Mouse (Mus musculus) induced T-regulatory cell, adult 2 months (primary cell): ENCODE results near the gene Olfr270.

Experiments
- DNase-seq: peaks from one replicate; pipeline ENCODE4 v3.0.0-alpha.2; 2012; ENCODE audit warnings: low read depth

Olfr270 gene

GRCm38 (mm10) chr4:52964247-52964646 lies at the start of gene Olfr270:
Olfr270 (plus strand) TSS chr4:52964547.
- DNase-seq, result no peak

GRCm38 (mm10) chr4:52916659-52917310 lies 47.6 kb upstream of the Olfr270 start:
- DNase-seq, result no peak

- no peak for DNase-seq
Observed at GRCm38 (mm10) chr4:52917311-52917688, 47.0 kb upstream of the Olfr270 start.

DNA sequence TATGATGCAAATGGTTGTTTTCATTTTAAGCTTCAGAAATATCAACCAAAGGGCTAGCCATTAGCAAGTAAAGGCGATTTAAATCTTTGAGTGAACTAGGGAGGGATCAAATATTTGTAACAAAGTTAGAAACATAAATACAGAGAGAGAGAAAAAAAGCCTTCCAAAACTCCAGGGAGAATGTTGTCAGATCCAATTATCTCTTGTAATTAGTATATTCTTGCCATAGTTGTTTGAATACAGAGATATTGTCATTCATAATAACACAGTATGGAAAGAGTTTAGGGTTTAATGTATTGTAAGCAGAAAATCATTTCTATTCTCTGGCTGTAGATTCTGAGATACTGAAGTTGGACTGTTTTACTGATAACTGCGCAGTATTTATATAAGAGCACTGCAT lies 45.3 kb upstream of the Olfr270 start, which contains the start of gene Olfr272:
Gene Olfr272 (minus strand): TSS at position 101 of the 400 bp plus-strand sequence.
- no peak for DNase-seq

- DNase-seq, result no peak
Observed at GRCm38 (mm10) chr4:52930480-52930879, 33.9 kb upstream of the Olfr270 start.

- no peak for DNase-seq
Observed at GRCm38 (mm10) chr4:52946665-52947064, 17.7 kb upstream of the Olfr270 start.

- no peak for DNase-seq
Observed at GRCm38 (mm10) chr4:52949005-52949404, 15.3 kb upstream of the Olfr270 start.

DNA sequence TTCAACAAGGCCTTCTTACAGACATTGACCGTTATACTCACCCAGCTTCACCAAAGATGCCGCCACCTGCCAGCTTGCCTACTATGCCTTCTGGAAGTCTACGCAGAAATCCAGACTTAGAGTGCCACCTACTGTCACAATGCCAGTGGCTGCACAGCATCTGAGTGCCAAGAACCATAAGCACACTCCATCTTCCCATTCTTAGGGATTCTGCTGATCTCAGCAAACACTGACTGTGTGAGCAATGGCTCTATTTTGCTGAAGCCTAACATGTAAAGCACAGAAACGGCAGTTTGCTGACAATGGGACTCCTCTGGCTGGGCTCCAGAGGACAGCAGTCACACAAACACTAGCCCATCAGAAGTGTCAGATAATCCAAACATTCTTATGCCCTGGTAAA lies 5.7 kb upstream of the Olfr270 start:
- DNase-seq, result peak; percentile 1

DNA sequence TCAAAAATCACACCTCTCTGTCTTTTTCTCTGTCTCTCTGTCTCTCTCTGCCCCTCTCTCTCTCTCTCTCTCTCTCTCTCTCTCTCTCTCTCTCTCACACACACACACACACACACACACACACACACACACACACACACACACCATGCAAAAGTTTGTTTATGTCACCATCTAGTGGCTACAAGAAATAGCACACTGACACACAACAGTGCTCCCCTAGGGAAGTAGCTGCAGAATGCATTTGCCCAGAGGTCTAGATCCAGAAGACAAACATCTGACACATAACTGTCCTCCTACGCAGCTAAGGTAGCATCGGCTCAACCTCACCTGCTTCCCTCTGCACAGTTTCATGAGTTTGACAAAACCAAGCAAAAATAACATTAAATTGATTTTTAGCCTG lies 20.9 kb downstream of the Olfr270 start:
- no peak for DNase-seq

DNA sequence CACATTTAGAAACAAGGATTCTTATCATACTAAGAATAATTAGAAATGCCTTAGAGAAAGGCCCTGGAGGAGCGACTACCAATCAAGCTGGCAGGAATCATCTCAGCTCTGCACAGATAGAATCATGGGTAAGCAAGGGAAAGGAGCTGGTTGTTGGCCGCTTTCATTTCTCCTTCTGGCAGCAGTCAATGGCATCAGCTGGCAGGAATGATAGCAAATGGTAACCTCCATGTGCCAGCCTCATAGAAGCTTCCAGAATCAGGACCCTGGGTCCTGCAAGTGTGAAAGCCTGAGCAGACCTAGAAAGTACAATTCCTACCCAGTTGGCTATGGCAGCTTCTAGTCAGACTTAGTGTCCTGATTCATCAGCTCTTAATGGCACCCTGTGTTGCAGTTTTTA lies 21.9 kb downstream of the Olfr270 start:
- no peak for DNase-seq

GRCm38 (mm10) chr4:52989248-52989647 lies 24.9 kb downstream of the Olfr270 start, which contains the start of gene Nipsnap3a:
Nipsnap3a (plus strand) TSS chr4:52989272.
- no peak for DNase-seq

- no peak for DNase-seq
Observed at GRCm38 (mm10) chr4:52999449-52999848, 35.1 kb downstream of the Olfr270 start.

- DNase-seq, result no peak
Observed at GRCm38 (mm10) chr4:53000154-53000553, 35.8 kb downstream of the Olfr270 start.

- DNase-seq, result no peak
Observed at GRCm38 (mm10) chr4:53009183-53009582, 44.8 kb downstream of the Olfr270 start.

- no peak for DNase-seq
Observed at GRCm38 (mm10) chr4:53009871-53010270, 45.5 kb downstream of the Olfr270 start.

DNA sequence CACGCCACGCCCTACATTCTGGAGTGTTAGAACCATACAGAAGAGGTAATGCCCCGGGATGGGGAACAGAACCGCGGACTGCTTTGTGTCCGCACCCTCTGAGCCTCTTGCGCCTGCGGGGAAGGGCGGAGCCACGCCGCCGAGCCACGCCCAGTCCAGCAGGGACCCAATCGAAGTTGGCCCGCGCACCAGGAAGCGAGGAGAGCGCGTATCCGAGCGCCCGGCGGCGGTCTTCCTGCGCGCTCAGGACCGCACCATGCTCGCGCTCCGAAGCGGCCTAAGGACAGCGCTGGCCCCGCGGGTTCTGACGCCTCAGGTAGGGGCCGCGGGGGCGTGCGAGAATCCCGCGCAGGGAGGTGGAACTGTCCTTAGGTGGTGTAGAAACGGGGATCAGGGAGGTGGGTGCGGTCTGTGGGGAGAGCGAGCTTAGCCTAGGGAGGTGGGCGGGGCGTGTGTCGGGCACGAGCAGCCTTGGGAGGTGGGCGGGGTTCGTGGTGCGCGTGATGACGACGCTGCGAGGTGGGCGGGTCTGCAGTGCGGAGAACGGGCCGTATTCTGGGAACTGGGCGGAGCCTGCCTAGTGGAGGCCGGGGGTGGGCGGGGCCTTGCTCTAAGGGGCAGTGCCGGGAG lies 47.5 kb downstream of the Olfr270 start, which contains the start of gene Nipsnap3b:
Gene Nipsnap3b (plus strand): TSS at position 149 of the 630 bp plus-strand sequence.
- DNase-seq, result peak; percentile 97

DNA sequence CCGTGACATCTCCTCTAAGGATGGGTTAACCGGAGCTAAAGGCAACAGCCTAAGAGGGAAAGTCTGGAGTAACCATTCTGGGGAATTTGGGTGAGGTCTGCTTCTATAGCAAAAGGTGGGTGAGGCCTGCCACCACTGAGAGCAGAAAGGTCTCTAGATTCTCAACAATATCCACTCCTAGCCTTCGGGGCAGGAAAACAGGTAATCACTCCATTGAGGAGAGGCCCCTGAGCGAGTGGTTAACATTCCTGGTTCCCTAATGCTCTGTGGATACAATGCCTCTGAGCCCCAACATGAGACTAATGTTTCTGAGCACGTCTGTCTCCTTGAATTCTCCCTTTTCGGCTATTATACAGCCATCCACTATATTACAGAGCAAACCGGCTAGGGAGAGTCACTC lies 50.1 kb downstream of the Olfr270 start:
- no peak for DNase-seq

- DNase-seq, result no peak
Observed at GRCm38 (mm10) chr4:53015024-53015423, 50.7 kb downstream of the Olfr270 start.

- no peak for DNase-seq
Observed at GRCm38 (mm10) chr4:53018392-53018791, 54.0 kb downstream of the Olfr270 start.
